Mouse (Mus musculus): ENCODE results near the gene Ulk4.

- TF ChIP-seq EP300 (IDR thresholded peaks at IDR 0.05; ENCODE audit: low read depth): no peak
- TF ChIP-seq CTCF (IDR thresholded peaks at IDR 0.05; ENCODE audit: low read depth): no peak
Observed at GRCm38 (mm10) chr9:121044471-121045206, 232.4 kb downstream of the Ulk4 start.
